Mouse (Mus musculus) forebrain, embryonic 14.5 days (tissue): ENCODE measurements around the gene Rufy3. TPM values are rescaled to one million over a fixed set of nuclear protein-coding genes. Genes with fewer than 3 reads are reported as not detected.

Source experiments
- ATAC-seq: fragments of 200-750 bp; cut with Nextera tagmentation; 2 replicates; pipeline ENCODE4 v1.8.0; 2017; ENCODE audit warnings: mild to moderate bottlenecking, moderate library complexity
- DNase-seq: peaks from one replicate; pipeline ENCODE4 v3.0.0-alpha.2; 2015; ENCODE audit warnings: low spot score
- H3K27ac ChIP-seq: fragments of 300-500 bp; sonication (generic); 2 replicates; pipeline ENCODE4 v1.5.1; 2014; ENCODE audit warnings: low read depth, mild to moderate bottlenecking, control low read depth, low read length, moderate library complexity
- H3K27me3 ChIP-seq: fragments of 300-500 bp; sonication (generic); replicated peaks from 2 replicates; pipeline ENCODE4 v1.6.1; 2014; ENCODE audit warnings: low read length, control low read depth, mixed read lengths; ENCODE audit not compliant: control insufficient read depth, insufficient read depth
- H3K36me3 ChIP-seq: fragments of 300-500 bp; sonication (generic); 2 replicates; pipeline ENCODE4 v1.6.1; 2014; ENCODE audit warnings: low read length, control low read depth; ENCODE audit not compliant: control insufficient read depth, insufficient read depth
- H3K4me1 ChIP-seq: fragments of 300-500 bp; sonication (generic); 2 replicates; pipeline ENCODE4 v1.6.1; 2014; ENCODE audit warnings: antibody characterized with exemption, low read length, control low read depth; ENCODE audit not compliant: control insufficient read depth, insufficient read depth
- H3K4me2 ChIP-seq: fragments of 300-500 bp; sonication (generic); 2 replicates; pipeline ENCODE4 v1.6.1; 2014; ENCODE audit warnings: mild to moderate bottlenecking, control low read depth, low read length
- H3K4me3 ChIP-seq: fragments of 300-500 bp; sonication (generic); 2 replicates; pipeline ENCODE4 v1.5.1; 2014; ENCODE audit warnings: low read depth, low read length, control low read depth
- H3K9ac ChIP-seq: fragments of 300-500 bp; sonication (generic); 2 replicates; pipeline ENCODE4 v1.6.1; 2014; ENCODE audit warnings: mild to moderate bottlenecking, low read length, control low read depth, moderate library complexity
- H3K9me3 ChIP-seq: fragments of 300-500 bp; sonication (generic); replicated peaks from 2 replicates; pipeline ENCODE4 v1.6.1; 2016; ENCODE audit warnings: low read length, control low read depth, mixed read lengths; ENCODE audit not compliant: control insufficient read depth
- WGBS: fragments of 180-500 bp; shearing (Covaris S2); extraction: QIAGEN DNeasy Blood & Tissue Kit; methylation state at CpG from one replicate; pipeline ENCODE4 v1.1.7; 2014; 5-methylcytosine and 5-hydroxymethylcytosine counted together
- polyA plus RNA-seq: library from polyadenylated mRNA; unstranded; fragments of >200 nt; fragmentation: Nextera tagmentation; extraction: Ambion mirVana; gene quantifications from 2 replicates; pipeline ENCODE4 v1.2.1, GENCODE M21; 2014

The Rufy3 gene
- polyA plus RNA-seq, 1 experiment from 2014 or later = 155 TPM

DNA sequence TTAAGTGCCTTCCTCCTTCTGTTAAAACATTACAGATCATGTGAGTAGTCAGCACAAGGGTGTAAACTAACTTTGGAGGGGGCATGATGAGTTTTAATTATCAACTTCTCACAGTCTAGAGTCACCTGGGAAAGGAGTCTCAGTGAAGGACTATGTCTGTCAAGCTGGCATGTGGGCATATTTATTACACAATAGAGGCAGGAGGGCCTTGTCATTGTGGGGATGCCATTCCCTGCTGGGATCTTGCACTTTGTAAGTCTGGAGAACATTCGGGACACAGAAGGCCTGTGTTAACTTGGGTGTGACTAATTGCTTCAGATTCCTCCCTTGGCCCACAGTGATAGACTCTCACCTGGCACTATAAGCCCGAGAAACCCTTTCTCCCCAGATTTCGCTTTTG is 4.7 kb downstream of the Rufy3 start:
- ATAC-seq (no peak), DNase-seq (no peak)
- Histone ChIP-seq H3K36me3 (0 out of 2 replicates have a peak, but pooled peaks cover 2% of the 10 kb centered on the region), H3K4me1 (peaks cover 8% of the 10 kb centered on the region; the same call in 1 of the 2 replicates), H3K4me3 (no peak overlapping the region), H3K27ac (no peak overlapping the region), H3K9me3 (no peaks in the 10 kb centered on the region), H3K9ac (no peak overlapping the region), H3K4me2 (no peak overlapping the region), H3K27me3 (no peaks in the 10 kb centered on the region)
- 60% methylated on average over 3 of the region's 3 CpGs for WGBS

DNA sequence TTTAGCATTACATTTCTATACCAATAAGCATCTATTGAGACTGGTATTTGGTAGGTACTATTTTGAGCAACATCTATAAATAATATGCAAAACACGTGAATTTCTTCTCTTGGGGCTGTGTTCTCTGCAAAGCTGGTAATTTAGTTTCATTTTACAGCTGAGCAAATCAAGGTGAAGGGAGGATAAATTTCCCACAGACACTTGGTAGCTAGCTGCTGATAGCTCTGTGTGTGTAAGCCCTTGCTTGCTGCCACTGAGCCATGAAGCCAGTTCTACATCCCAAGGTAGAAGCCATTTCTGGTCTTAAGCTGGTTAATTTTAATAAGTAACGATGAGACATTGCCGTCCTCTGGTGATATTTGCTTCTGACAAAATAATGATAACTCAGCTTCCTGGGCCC is 10.0 kb downstream of the Rufy3 start:
- no peak overlapping the region for H3K4me2 ChIP-seq

DNA sequence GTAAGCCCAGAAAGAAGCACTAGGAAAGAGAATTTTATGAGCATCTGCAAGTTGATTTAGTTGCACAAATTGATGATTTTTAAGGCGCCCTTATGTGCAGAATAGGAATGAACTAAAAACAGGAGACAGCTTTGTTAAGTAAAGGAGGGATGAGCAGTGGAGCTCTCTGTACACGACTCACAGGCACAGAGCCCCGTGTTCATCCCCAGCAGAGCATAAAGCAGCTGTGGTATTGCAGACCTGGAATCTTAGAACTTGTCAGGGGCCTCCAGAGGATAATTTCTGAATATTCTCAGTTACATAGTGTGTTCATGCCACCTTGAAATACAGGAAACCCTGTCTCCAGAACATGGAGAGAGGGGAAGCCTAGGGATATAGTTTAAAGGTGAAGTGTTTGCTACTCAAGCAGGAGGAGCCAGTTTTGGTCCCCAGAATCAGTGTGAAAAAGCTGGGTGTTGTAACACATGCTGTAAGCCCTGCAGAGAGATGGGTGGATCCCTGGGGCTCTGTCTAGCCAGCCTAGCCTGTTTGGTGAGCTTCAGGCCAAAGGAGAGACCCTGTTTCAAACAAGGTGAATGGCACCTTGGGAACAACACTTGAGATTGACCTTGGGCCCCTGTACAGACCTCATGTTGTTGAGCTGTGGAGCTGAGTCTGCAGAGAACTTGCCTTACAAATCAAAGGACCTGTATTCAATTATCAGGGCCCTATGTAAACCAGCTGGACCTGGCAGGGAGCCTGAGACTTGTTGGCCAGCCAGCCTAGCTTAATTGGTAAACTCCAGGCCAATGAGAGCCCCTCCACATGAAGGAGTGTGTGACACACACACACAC is 10.9 kb downstream of the Rufy3 start:
- 68% methylated on average over 3 of the region's 3 CpGs for WGBS
- peak; percentile 60 for DNase-seq
- 0 out of 2 replicates have a peak, but pooled peaks cover 1% of the 10 kb centered on the region for H3K36me3 ChIP-seq
- no peak overlapping the region for H3K27ac ChIP-seq
- H3K9me3 ChIP-seq = no peaks in the 10 kb centered on the region
- no peaks in the 10 kb centered on the region for H3K27me3 ChIP-seq
- H3K4me3 ChIP-seq = no peak overlapping the region
- no peak overlapping the region for H3K9ac ChIP-seq
- H3K4me1 ChIP-seq = no peaks in the 10 kb centered on the region
- 0 out of 2 replicates have a peak, but pooled peaks have one; percentile 34 for ATAC-seq
- H3K4me2 ChIP-seq = no peak overlapping the region

More for the DNA sequence above, 10.0 kb downstream of the Rufy3 start:
- DNase-seq (no peak), ATAC-seq (no peak)
- Histone ChIP-seq H3K9me3 (no peaks in the 10 kb centered on the region), H3K36me3 (0 out of 2 replicates have a peak, but pooled peaks cover 2% of the 10 kb centered on the region), H3K4me1 (no peaks in the 10 kb centered on the region), H3K4me3 (no peak overlapping the region), H3K27ac (no peak overlapping the region), H3K9ac (no peak overlapping the region), H3K27me3 (no peaks in the 10 kb centered on the region)
- 95% methylated on average over 3 of the region's 3 CpGs for WGBS

DNA sequence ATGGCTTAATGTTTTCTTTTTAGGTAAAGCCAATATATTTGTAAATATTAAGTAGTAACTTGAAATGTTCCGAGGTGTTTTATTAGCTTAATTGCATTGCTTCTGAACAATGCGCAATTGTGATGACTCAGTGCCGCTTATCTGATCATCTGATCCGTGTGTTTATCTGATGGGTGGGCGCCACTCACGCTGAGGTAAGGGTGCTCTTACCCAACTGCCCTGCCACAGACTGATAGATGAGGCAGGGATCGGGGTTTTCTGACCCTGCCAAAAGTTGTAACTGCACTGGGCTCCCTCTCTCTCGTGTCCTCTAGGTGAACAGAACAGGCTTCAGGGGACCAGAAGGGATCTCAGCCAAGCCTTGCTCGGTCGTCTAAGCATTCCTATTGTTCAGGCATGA is 15.8 kb downstream of the Rufy3 start:
- DNase-seq (no peak), ATAC-seq (no peak)
- H3K4me3 ChIP-seq = no peak overlapping the region
- H3K9me3 ChIP-seq = no peaks in the 10 kb centered on the region
- H3K4me1 ChIP-seq = peaks cover 9% of the 10 kb centered on the region
- 79% methylated on average over 10 of the region's 10 CpGs for WGBS
- no peak overlapping the region for H3K4me2 ChIP-seq
- no peak overlapping the region for H3K9ac ChIP-seq
- H3K36me3 ChIP-seq = no peaks in the 10 kb centered on the region
- H3K27me3 ChIP-seq = no peaks in the 10 kb centered on the region
- H3K27ac ChIP-seq = no peak overlapping the region

DNA sequence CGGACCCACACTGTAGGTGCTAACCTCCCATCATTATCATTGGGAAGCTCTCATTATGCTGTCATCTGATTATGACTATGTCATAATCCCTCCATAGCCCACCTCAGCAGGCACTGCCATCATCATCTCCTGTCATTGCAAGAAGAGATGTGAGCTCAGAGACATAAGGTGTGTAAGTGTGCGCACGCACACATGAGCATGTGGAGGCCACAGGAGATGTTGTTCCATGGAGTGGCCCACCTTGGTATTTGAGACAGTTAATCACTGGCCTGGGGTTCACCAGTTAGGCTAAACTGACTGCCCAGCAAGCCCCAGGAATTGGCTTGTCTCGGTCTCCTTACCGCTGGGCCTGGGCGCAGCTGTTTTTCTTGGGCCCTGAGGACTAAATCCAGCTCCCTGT is 16.5 kb downstream of the Rufy3 start:
- no peak overlapping the region for H3K4me2 ChIP-seq
- no peaks in the 10 kb centered on the region for H3K27me3 ChIP-seq
- H3K9me3 ChIP-seq = no peaks in the 10 kb centered on the region
- no peaks in the 10 kb centered on the region for H3K36me3 ChIP-seq
- no peak overlapping the region for H3K4me3 ChIP-seq
- ATAC-seq (no peak), DNase-seq (no peak)
- peaks cover 15% of the 10 kb centered on the region for H3K4me1 ChIP-seq
- H3K9ac ChIP-seq = no peak overlapping the region
- 89% methylated on average over 6 of the region's 6 CpGs for WGBS
- H3K27ac ChIP-seq = no peak overlapping the region

DNA sequence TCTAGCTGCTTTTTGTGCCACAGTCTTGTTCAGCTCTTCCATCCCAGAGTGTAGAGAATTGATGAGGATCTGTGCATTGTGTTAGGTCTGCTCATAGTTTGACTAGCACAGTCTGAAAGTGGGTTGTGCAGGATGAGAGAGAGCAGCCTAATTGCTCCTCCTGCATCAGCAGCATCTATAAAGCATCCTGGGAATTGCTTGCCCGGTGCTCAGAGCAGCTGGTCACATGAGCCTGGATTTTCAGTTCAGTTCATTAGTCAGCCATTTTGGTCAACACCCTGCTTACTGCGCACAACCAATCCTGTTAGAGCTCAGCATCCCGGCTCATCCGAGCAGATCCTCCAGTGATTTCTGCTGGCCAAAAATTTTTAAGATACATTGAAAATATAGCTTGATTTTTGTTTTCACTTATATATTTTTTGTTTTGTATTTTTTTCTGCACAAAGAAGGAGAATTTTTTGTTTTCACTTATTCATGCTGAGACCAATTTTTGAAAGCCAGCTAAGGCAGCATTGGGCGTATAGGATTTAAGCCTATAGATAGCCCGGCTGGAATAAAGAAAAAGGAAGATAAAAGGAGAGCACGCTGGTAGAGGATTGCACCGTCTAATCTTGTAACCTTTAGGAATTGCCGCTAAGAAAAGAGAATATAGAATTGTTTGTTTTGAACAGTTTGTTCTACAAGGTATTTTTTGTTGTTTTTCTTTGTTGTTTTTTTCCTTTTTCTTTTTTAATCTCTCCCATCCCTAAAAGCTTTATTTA is 18.6 kb downstream of the Rufy3 start:
- WGBS = 8% methylated on average over 9 of the region's 9 CpGs
- Histone ChIP-seq H3K4me3 (peak overlapping the region; percentile 56), H3K36me3 (0 out of 2 replicates have a peak, but pooled peaks cover 4% of the 10 kb centered on the region), H3K27ac (peak overlapping the region; percentile 67; the same call in 1 of the 2 replicates), H3K4me1 (peaks cover 31% of the 10 kb centered on the region), H3K9ac (peak overlapping the region; percentile 67), H3K9me3 (no peaks in the 10 kb centered on the region), H3K4me2 (peak overlapping the region; percentile 90), H3K27me3 (no peaks in the 10 kb centered on the region)
- ATAC-seq (peak; percentile 97), DNase-seq (peak; percentile 98)

DNA sequence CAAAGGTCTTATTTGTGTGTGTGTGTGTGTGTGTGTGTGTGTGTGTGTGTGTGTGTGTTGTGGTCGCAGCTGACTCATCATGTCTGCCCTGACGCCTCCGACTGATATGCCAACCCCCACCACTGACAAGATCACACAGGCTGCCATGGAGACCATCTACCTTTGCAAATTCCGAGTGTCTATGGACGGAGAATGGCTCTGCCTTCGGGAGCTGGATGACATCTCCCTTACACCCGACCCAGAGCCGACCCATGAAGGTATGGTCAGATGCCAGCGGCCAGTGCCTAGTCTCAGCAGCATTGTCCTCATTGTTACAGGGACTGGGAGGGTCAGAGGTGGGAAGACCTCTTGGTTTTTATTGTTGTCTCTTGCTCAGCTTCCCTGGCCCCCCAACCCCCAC is 19.2 kb downstream of the Rufy3 start:
- H3K27ac ChIP-seq = peak overlapping the region; percentile 67; the same call in 1 of the 2 replicates
- no peaks in the 10 kb centered on the region for H3K9me3 ChIP-seq
- 0 out of 2 replicates have a peak, but pooled peaks cover 4% of the 10 kb centered on the region for H3K36me3 ChIP-seq
- peaks cover 31% of the 10 kb centered on the region for H3K4me1 ChIP-seq
- 21% methylated on average over 9 of the region's 9 CpGs for WGBS
- ATAC-seq = peak; percentile 55
- peak overlapping the region; percentile 56 for H3K4me3 ChIP-seq
- H3K4me2 ChIP-seq = peak overlapping the region; percentile 90
- peak; percentile 66 for DNase-seq
- H3K9ac ChIP-seq = peak overlapping the region; percentile 67
- no peaks in the 10 kb centered on the region for H3K27me3 ChIP-seq

DNA sequence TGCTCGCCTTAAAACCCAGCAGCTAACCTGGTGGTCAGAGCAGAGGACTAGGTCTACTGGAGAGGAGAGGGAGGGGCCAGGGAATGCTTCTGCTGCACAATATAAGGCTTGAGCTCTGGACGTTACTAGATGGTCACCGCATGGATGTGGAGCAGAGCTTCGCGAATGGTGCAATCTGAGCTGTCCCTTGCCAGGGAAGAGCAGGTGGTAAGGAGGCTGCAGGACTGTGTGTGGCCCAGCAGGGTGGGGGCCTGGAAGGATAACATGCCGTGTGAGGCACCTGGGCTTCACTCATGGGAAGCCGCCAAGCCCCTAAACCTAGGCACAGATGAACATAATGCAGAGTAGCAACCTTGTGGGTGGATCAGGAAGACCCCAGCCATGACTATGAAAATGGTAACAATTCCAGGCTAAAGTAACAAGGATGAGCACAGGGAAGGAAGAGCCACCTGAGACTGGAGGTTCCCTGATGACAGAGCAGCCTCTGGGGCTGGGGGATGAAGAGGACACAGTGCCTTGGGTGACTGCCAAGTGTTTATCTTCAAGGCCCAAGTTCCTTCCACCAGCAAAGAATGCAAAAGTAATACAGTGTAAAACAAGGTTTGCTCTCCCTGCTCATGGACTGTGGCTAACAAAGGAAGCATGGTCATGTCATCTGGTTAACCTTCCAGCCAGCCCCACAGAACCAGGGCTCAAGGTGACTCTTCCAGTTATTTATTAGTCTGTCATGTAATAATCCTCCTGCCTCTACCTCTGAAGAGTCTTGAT is 21.8 kb downstream of the Rufy3 start:
- Histone ChIP-seq H3K4me3 (peak overlapping the region; percentile 56), H3K4me2 (peak overlapping the region; percentile 90), H3K27ac (0 out of 2 replicates have a peak overlapping the region, but pooled peaks have one; percentile 48), H3K27me3 (no peaks in the 10 kb centered on the region), H3K9ac (peak overlapping the region; percentile 67), H3K9me3 (no peaks in the 10 kb centered on the region), H3K4me1 (peaks cover 31% of the 10 kb centered on the region), H3K36me3 (peaks cover 16% of the 10 kb centered on the region)
- DNase-seq = no peak
- ATAC-seq = no peak
- 70% methylated on average over 7 of the region's 7 CpGs for WGBS
